Mouse (Mus musculus) neural tube, embryonic 12.5 days (tissue): ENCODE measurements around the gene Npas4. TPM values are rescaled to one million over a fixed set of nuclear protein-coding genes. Genes with fewer than 3 reads are reported as not detected.
A peak's percentile ranks its signal among the peaks of the same experiment; 100 is the strongest.

ENCODE experiments used
- ATAC-seq: fragments of 200-750 bp; cut with Nextera tagmentation; 2 replicates; pipeline ENCODE4 v1.8.0; 2017; ENCODE audit warnings: low read depth, mild to moderate bottlenecking, moderate TSS enrichment, moderate library complexity; ENCODE audit not compliant: low FRiP score
- H3K27ac ChIP-seq: fragments of 300-500 bp; sonication (generic); 2 replicates; pipeline ENCODE4 v1.5.1; 2016
- H3K27me3 ChIP-seq: fragments of 300-500 bp; sonication (generic); replicated peaks from 2 replicates; pipeline ENCODE4 v1.6.1; 2016; ENCODE audit warnings: mild to moderate bottlenecking
- H3K36me3 ChIP-seq: fragments of 300-500 bp; sonication (generic); 2 replicates; pipeline ENCODE4 v1.6.1; 2016; ENCODE audit warnings: mild to moderate bottlenecking
- H3K4me1 ChIP-seq: fragments of 300-500 bp; sonication (generic); 2 replicates; pipeline ENCODE4 v1.6.1; 2016
- H3K4me2 ChIP-seq: fragments of 300-500 bp; sonication (generic); replicated peaks from 2 replicates; pipeline ENCODE4 v1.6.1; 2016; ENCODE audit warnings: mild to moderate bottlenecking
- H3K4me3 ChIP-seq: fragments of 300-500 bp; sonication (generic); 2 replicates; pipeline ENCODE4 v1.5.1; 2016
- H3K9ac ChIP-seq: fragments of 300-500 bp; sonication (generic); 2 replicates; pipeline ENCODE4 v1.6.1; 2016; ENCODE audit warnings: mild to moderate bottlenecking
- H3K9me3 ChIP-seq: fragments of 300-500 bp; sonication (generic); 2 replicates; pipeline ENCODE4 v1.6.1; 2016; ENCODE audit warnings: mild to moderate bottlenecking
- WGBS: fragments of 180-500 bp; shearing (Covaris S2); methylation state at CpG from one replicate; pipeline ENCODE4 v1.1.7; 2016; 5-methylcytosine and 5-hydroxymethylcytosine counted together
- polyA plus RNA-seq: library from polyadenylated mRNA; unstranded; fragments of >200 nt; fragmentation: Nextera tagmentation; extraction: Ambion mirVana; gene quantifications from 2 replicates; pipeline ENCODE4 v1.2.1, GENCODE M21; 2016

The Npas4 gene
- 0.06 and 0.08 TPM in 2 replicates for polyA plus RNA-seq

GRCm38 (mm10) chr19:4990256-4990625 lies at the start of gene Npas4:
TSS of gene Npas4 (minus strand) at chr19:4990316.
- peak within 1 kb of the TSS; percentile 48 for H3K9ac ChIP-seq
- H3K4me1 ChIP-seq, result peaks cover 8% of the 10 kb centered on the region
- H3K27ac ChIP-seq, result no peak within 1 kb of the TSS
- H3K27me3 ChIP-seq, result peaks cover 80% of the 10 kb centered on the region
- ATAC-seq, result no peak
- H3K4me2 ChIP-seq, result peak within 1 kb of the TSS; percentile 60
- no peaks in the 10 kb centered on the region for H3K9me3 ChIP-seq
- peak within 1 kb of the TSS; percentile 38 for H3K4me3 ChIP-seq
- H3K36me3 ChIP-seq, result no peaks in the 10 kb centered on the region
- WGBS, result 16% methylated on average over 4 of the region's 4 CpGs

DNA sequence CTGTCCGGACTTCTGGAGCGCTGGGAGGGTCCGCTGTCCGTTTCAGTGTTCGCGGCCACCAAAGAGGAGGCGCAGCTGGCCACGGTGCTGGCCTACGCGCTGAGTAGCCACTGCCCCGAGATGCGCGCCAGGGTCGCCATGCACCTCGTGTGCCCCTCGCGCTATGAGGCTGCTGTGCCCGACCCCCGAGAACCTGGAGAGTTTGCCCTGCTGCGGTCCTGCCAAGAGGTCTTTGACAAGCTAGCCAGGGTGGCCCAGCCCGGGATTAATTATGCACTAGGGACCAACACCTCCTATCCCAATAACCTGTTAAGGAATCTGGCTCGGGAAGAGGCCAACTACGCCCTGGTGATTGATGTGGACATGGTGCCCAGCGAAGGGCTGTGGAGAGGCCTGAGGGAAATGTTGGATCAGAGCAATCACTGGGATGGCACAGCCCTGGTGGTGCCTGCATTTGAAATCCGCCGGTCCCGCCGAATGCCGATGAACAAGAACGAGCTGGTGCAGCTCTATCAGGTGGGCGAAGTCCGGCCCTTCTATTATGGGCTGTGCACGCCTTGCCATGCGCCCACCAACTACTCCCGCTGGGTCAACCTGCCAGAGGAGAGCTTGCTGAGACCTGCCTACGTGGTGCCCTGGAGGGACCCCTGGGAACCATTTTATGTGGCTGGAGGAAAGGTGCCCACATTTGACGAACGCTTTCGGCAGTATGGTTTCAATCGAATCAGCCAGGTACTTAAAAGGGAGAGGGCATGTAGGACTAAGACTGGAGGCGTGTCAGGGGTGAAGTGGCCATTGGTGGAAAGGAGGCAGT lies 49.4 kb upstream of the Npas4 start:
- H3K4me2 ChIP-seq, result peak overlapping the region; percentile 98
- H3K27me3 ChIP-seq, result no peaks in the 10 kb centered on the region
- H3K4me1 ChIP-seq, result peaks cover 37% of the 10 kb centered on the region
- H3K9me3 ChIP-seq, result no peaks in the 10 kb centered on the region
- 13% methylated on average over 41 of the region's 41 CpGs for WGBS
- ATAC-seq, result peak; percentile 18
- peak overlapping the region; percentile 89 for H3K4me3 ChIP-seq
- peaks cover 9% of the 10 kb centered on the region; the same call in 1 of the 2 replicates for H3K36me3 ChIP-seq
- peak overlapping the region; percentile 76 for H3K9ac ChIP-seq
- H3K27ac ChIP-seq, result peak overlapping the region; percentile 12; the same call in 1 of the 2 replicates

DNA sequence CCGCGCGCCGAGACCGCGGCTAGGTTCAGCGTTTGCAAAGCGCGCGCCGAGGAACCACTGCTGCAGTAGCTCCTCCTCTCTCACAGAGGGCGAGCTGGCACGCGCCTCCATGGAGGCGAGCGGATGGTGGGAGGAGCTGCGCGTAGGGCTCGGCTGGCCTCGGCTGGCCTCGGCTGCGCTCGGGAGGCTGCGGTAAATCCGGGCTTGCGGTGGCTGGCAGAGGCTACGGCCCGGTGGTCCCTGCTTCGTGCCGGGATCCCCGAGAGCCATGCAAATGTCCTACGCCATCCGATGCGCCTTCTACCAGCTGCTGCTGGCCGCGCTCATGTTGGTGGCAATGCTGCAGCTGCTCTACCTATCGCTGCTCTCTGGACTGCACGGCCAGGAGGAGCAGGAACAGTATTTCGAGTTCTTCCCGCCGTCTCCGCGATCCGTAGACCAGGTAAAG lies 48.6 kb upstream of the Npas4 start, which contains the start of the genes B4gat1 and AC124502.3:
Gene B4gat1, plus strand, starts transcription at position 118 of the 448 bp plus-strand sequence.
Gene AC124502.3, plus strand, starts transcription at position 183 of the 448 bp plus-strand sequence.
- H3K27me3 ChIP-seq, result no peaks in the 10 kb centered on the region
- peak within 1 kb of the TSS; percentile 50; the same call in 1 of the 2 replicates for H3K27ac ChIP-seq
- H3K9ac ChIP-seq, result peak within 1 kb of the TSS; percentile 76
- peak; percentile 93 for ATAC-seq
- H3K4me1 ChIP-seq, result peaks cover 37% of the 10 kb centered on the region
- 0 out of 2 replicates have a peak, but pooled peaks cover 5% of the 10 kb centered on the region for H3K36me3 ChIP-seq
- peak within 1 kb of the TSS; percentile 98 for H3K4me2 ChIP-seq
- H3K9me3 ChIP-seq, result no peaks in the 10 kb centered on the region
- under 1% methylated on average over 44 of the region's 44 CpGs for WGBS
- H3K4me3 ChIP-seq, result peak within 1 kb of the TSS; percentile 89

GRCm38 (mm10) chr19:5037678-5038571 lies 47.8 kb upstream of the Npas4 start:
- ATAC-seq, result peak; percentile 59
- 7% methylated on average over 32 of the region's 32 CpGs for WGBS

GRCm38 (mm10) chr19:5036577-5036976 lies 46.5 kb upstream of the Npas4 start:
- no peak overlapping the region for H3K4me3 ChIP-seq
- H3K4me2 ChIP-seq, result no peak overlapping the region
- H3K36me3 ChIP-seq, result peaks cover under 1% of the 10 kb centered on the region; the same call in 1 of the 2 replicates
- 83% methylated on average over 4 of the region's 4 CpGs for WGBS
- peaks cover 26% of the 10 kb centered on the region for H3K4me1 ChIP-seq
- no peaks in the 10 kb centered on the region for H3K9me3 ChIP-seq
- H3K27me3 ChIP-seq, result no peaks in the 10 kb centered on the region
- H3K27ac ChIP-seq, result no peak overlapping the region
- no peak for ATAC-seq
- no peak overlapping the region for H3K9ac ChIP-seq

More at GRCm38 (mm10) chr19:5037678-5038571, 47.8 kb upstream of the Npas4 start:
- Histone ChIP-seq H3K4me1 (peaks cover 37% of the 10 kb centered on the region), H3K27ac (peak overlapping the region; percentile 50; the same call in 1 of the 2 replicates), H3K27me3 (no peaks in the 10 kb centered on the region), H3K9me3 (no peaks in the 10 kb centered on the region), H3K9ac (peak overlapping the region; percentile 76), H3K36me3 (0 out of 2 replicates have a peak, but pooled peaks cover 4% of the 10 kb centered on the region), H3K4me3 (peak overlapping the region; percentile 89), H3K4me2 (peak overlapping the region; percentile 98)

DNA sequence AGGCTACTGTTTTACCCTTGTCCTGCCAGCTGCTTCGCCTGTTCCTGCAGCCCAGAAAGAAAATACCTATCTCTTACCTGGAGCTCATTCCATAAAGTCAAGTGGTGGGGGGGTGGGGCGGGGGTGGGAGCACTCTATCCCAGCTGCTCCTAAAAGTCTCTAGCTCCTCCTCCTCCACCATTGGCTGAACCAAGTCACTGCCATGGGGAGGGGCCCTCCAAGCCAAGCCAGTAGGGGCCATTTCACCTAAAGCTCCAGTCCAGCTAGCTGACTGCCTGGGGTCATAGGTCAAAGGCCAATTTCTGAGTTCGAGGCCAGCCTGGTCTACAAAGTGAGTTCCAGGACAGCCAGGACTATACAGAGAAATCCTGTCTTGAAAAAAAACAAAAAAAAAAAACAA lies 42.6 kb upstream of the Npas4 start:
- Histone ChIP-seq H3K27me3 (no peaks in the 10 kb centered on the region), H3K4me1 (0 out of 2 replicates have a peak, but pooled peaks cover 2% of the 10 kb centered on the region), H3K4me2 (no peak overlapping the region), H3K9ac (no peak overlapping the region), H3K36me3 (peaks cover 34% of the 10 kb centered on the region), H3K9me3 (no peaks in the 10 kb centered on the region), H3K4me3 (no peak overlapping the region), H3K27ac (no peak overlapping the region)
- no peak for ATAC-seq
- WGBS, result 82% methylated on average over 3 of the region's 3 CpGs

DNA sequence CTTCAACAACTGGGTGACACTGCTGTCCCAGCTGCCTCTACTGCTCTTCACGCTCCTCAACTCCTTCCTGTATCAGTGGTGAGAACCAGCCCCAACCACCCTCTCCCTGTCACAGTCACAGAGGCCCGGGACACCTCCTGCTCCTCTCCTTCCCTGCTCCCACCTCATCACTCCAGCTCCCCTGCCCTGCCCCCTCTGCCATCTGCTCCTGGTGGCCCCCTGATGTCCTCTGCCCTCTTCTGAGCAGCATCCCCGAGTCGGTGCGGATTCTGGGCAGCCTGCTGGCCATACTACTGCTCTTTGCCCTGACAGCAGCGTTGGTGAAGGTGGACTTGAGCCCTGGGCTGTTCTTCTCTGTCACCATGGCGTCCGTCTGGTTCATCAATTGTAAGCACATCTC lies 36.0 kb upstream of the Npas4 start:
- no peak overlapping the region for H3K27ac ChIP-seq
- no peak overlapping the region for H3K4me3 ChIP-seq
- H3K4me1 ChIP-seq, result peaks cover 8% of the 10 kb centered on the region
- no peaks in the 10 kb centered on the region for H3K9me3 ChIP-seq
- ATAC-seq, result no peak
- H3K4me2 ChIP-seq, result no peak overlapping the region
- no peak overlapping the region for H3K9ac ChIP-seq
- 94% methylated on average over 8 of the region's 8 CpGs for WGBS
- H3K27me3 ChIP-seq, result no peaks in the 10 kb centered on the region
- H3K36me3 ChIP-seq, result peaks cover 40% of the 10 kb centered on the region

DNA sequence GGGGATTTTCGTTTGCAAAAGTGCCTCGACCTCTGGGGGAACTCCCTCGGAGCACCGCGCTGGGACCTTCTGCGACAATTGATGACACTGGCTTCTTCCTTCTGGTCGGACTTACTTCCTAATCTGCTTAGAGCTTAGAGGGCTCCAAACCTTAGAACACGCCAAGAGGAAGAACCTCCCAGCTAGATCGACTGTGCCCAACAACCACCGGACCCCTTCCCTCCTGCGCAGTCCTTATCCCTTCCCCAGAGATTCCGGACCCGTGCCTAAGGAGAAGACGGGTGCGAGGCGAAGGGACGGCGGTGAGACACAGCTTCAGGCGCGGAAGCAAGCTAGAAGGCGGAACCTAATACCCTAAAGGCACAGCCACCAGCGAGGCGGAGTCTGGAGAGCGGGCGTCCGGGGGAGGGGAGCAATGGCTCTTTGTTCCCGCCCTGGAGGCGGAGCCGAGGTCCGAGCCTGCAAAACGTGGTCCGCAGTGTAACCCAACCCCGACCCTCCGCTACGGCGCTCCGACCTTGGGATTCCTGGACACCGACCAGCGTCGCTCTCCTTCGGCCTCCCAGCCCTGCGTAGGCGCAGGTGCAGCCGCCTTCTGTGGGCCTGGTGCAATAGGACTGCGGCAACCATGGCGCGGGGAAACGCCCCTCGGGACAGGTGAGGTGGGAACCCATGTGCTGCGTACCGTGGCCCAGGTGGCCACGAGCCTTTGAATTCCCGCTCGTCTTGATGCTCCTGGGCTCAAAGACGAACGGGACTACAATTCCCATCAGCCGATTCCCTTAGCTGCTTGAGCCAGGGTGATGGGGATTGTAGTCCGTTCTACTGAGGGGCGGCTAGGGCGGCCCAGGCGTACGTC lies 33.7 kb upstream of the Npas4 start, which contains the start of gene Slc29a2:
Gene Slc29a2, plus strand, starts transcription at position 240 of the 859 bp plus-strand sequence.
- H3K9ac ChIP-seq, result peak within 1 kb of the TSS; percentile 74
- H3K27me3 ChIP-seq, result no peaks in the 10 kb centered on the region
- H3K4me2 ChIP-seq, result peak within 1 kb of the TSS; percentile 87
- no peaks in the 10 kb centered on the region for H3K9me3 ChIP-seq
- H3K4me1 ChIP-seq, result peaks cover 8% of the 10 kb centered on the region
- H3K4me3 ChIP-seq, result peak within 1 kb of the TSS; percentile 72
- WGBS, result under 1% methylated on average over 62 of the region's 62 CpGs
- peaks cover 19% of the 10 kb centered on the region for H3K36me3 ChIP-seq
- H3K27ac ChIP-seq, result peak within 1 kb of the TSS; percentile 76
- peak; percentile 95 for ATAC-seq

DNA sequence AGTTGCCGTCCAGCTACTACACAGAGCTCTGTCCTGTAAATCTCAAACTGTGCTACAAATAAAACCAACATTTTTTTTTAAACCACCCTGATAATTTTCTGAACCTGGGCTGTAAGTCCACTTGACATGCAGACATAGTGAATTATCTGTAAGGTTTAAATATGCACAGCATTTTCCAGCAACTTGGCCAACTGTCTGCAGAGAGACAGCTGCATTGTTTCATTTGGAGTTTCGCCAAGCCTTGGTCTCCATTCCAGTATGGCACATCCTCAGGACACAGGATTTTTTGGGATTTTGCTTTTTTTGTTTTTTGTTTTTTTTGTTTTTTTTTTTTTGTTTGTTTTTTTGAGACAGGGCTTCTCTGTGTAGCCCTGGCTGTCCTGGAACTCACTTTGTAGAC lies 31.3 kb upstream of the Npas4 start:
- H3K9me3 ChIP-seq, result no peaks in the 10 kb centered on the region
- H3K36me3 ChIP-seq, result no peaks in the 10 kb centered on the region; the same call in 1 of the 2 replicates
- H3K4me3 ChIP-seq, result no peak overlapping the region
- no peak for ATAC-seq
- no peak overlapping the region for H3K27ac ChIP-seq
- H3K27me3 ChIP-seq, result no peaks in the 10 kb centered on the region
- no peak overlapping the region for H3K9ac ChIP-seq
- no peak overlapping the region for H3K4me2 ChIP-seq
- 83% methylated on average over 2 of the region's 2 CpGs for WGBS
- H3K4me1 ChIP-seq, result peaks cover 8% of the 10 kb centered on the region

GRCm38 (mm10) chr19:5018191-5018590 lies 28.1 kb upstream of the Npas4 start:
- no peaks in the 10 kb centered on the region for H3K9me3 ChIP-seq
- WGBS, result 91% methylated on average over 3 of the region's 3 CpGs
- H3K27me3 ChIP-seq, result no peaks in the 10 kb centered on the region
- no peak overlapping the region for H3K9ac ChIP-seq
- H3K4me3 ChIP-seq, result no peak overlapping the region
- no peak overlapping the region for H3K27ac ChIP-seq
- no peak for ATAC-seq
- no peak overlapping the region for H3K4me2 ChIP-seq
- H3K4me1 ChIP-seq, result no peaks in the 10 kb centered on the region; the same call in 1 of the 2 replicates
- H3K36me3 ChIP-seq, result no peaks in the 10 kb centered on the region

- H3K27ac ChIP-seq, result no peak overlapping the region
- no peak overlapping the region for H3K4me3 ChIP-seq
- no peaks in the 10 kb centered on the region for H3K27me3 ChIP-seq
- no peak overlapping the region for H3K9ac ChIP-seq
- no peak overlapping the region for H3K4me2 ChIP-seq
- H3K4me1 ChIP-seq, result no peaks in the 10 kb centered on the region
- WGBS, result 87% methylated on average over 4 of the region's 4 CpGs
- no peaks in the 10 kb centered on the region for H3K36me3 ChIP-seq
- ATAC-seq, result no peak
- no peaks in the 10 kb centered on the region for H3K9me3 ChIP-seq
These were observed 27.5 kb upstream of the Npas4 start for GRCm38 (mm10) chr19:5017611-5018010.
